Mouse (Mus musculus) kidney, postnatal 10 days (tissue): ENCODE data around the gene Atg101.
A peak's percentile ranks its signal among the peaks of the same experiment; 100 is the strongest.

Source experiments
- DNase-seq: peaks from one replicate; pipeline ENCODE4 v3.0.0; 2021; ENCODE audit warnings: mixed read lengths

Atg101 gene

DNA sequence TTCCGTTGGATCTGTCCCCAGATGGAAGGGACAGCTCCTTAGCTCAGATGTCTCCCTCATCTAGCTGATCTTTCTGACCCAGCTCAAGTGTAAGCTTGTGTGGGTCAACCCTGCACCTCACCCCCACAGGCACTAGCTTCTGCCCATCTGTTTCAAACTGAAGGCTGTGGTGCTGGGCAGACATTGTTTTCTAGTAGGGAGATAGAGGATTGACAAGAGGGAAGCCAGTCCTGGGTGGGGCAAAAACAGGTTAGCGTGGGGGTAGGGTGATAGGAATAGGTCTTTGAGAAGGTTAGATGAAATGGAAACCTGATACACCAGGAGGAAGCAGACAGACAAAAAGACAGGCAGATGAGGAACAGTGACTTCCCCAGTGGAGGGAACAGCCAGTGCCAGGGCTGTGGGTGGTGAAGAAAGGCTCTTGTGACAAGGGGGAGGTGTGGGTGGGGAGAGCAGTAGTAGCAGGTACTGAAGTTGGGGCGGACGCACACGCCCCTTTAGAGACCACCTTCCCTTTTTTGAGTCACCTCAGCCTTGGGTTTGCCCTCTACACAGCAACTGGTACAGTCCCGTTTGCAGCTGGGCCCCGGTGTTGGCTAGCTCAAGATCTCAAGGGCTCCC is 28.1 kb upstream of the Atg101 start:
- no peak for DNase-seq

DNA sequence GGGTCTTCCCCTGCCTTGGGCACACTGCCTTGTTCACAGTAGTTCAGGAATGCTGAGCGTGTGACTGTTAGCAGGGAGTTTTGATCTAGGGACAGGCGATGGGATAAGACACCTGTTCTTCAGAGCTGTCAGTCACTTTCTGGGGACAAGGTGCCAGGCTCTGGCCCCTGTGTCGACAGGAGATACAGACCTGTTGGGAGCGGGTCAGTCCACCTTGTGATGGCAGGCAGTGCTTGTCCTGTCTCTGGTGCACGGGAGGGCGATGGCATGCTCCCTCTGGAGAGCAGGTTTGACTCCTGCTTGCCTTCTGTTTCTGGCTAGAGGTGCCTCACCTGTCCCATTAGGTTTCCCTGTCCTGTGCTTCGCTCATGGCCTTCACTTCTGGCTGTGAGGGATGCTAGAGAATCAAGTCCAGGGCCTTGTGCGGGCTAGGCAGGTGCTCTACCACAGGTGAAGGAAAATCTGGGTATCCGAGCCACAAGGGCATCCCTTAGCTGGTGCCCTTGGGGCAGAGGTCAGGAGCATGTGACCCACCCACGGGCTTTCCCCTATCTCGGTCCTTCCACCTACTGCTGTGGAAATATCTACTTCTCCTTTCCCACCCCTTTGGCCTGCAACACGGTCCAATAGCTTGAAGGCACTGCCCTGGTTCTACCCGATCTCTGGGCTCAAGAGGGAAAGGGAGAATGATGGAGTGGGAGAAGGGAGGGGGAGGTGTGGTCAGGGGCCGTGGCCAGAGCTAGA is 27.4 kb upstream of the Atg101 start:
- DNase-seq, result no peak

DNA sequence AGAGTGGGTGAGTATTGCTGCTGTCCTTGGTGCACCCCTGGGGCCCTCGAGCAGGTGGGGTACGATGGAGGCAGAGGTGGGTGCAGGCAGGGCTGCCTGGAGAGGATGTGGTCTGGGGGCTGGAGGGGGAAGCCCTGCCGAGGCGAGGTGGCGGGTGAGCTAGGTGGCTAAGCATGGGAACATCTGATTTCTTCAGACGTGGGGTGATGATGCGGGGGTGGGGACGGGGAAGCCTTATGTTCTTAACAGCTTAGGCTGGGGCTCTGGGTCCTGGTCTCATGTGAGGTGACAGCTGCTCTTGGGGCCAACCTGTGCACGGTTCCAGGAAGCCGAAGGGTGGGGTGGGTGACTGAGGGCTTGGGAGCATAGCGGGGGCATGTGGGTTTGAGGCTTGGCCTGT is 25.7 kb upstream of the Atg101 start:
- no peak for DNase-seq

DNA sequence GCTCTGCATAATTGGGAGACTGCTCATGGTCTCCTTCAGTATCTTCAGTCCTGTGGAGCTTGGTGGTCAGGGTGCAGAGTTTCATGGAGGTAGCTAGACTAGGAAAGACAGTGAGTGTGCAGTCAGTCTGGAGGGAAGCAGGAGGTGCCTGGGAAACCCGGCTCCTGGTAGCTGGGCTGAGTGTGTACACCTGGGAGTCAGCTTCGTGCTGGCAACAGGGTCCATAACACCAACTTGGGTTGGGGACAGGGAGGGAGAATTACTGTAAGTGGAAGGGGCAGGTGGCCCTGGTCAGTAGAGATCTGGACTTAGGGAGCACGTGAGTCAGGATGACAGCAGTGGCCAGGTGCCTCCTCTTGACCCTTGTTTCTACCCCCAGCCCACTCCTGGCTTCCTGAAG is 24.1 kb upstream of the Atg101 start:
- DNase-seq, result no peak

DNA sequence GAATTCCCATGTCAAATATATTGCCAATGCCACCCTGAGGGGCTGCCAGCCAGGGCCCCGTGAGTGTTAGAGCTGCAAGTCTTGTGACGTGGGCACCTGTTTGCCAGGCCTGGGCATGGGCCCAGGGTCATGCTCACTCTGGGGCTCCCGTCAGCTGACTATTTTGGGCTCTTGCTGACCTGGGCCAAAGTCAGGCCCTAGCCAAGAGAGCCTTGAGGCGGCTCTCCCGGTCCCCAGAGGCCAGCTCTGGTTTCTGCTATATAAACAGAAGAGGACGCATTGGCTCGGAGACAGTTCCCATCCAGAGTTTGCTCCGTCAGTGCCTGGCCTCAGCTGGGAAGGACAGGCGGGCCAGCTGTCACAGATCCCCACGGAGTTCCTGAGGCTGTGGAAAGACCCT is 23.7 kb upstream of the Atg101 start:
- DNase-seq, result peak; percentile 77

DNA sequence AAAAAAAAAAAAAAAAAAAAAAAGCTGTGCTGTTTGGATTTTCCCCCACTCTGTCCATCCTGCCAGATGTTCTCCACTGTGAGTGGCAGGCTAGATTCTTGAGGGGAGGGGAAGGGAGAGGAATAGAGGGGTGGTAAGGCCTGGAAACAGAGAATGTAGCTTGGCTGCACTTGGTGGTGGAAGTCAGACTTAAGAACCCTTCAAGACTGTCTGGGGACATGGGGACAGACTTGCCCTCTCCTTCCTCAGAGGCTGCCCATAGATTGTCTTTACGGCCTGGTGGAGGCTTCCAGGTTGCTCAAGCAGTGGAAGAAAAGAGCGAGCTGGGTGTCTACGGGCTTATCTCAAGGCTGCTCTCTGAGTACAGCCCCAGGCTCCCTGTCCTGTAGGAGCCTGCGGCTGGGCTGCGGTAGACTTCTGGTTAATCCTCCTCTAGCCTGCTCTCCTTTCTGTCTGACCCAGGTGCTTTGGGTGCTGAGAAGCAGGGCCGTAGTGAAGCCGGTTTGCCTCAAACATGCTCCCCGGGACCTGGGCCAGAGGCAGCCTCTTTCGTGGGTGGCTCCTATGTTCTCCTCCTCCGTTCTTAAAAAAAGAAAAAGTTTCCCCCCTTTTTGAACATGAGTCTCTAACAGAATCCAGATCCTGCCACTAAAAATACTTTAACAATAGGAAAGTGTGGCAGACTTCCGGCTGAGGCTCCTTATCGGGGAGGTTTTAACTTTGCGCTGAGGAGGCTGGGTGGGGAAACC is 23.0 kb upstream of the Atg101 start:
- peak; percentile 48 for DNase-seq

DNA sequence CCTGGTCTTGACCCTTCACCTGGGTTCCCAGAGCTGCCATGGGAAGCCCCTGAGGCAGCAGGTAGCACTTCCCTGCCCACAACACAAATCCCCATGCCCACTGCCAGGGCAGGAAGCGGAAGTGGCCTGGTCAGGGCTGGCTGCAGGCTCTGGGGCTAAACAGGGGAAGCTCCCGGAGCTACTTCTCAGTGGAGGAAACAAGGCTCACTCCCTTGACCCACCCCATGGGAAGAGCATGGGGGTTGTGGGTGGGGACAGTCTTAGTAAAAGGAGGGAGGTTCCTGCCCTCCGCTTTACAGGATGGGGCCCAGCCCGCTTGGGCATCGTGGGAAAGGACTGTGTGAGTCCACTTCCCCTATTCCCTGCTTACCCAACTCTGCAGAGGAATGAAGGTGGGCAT is 21.6 kb upstream of the Atg101 start:
- peak; percentile 58 for DNase-seq

DNA sequence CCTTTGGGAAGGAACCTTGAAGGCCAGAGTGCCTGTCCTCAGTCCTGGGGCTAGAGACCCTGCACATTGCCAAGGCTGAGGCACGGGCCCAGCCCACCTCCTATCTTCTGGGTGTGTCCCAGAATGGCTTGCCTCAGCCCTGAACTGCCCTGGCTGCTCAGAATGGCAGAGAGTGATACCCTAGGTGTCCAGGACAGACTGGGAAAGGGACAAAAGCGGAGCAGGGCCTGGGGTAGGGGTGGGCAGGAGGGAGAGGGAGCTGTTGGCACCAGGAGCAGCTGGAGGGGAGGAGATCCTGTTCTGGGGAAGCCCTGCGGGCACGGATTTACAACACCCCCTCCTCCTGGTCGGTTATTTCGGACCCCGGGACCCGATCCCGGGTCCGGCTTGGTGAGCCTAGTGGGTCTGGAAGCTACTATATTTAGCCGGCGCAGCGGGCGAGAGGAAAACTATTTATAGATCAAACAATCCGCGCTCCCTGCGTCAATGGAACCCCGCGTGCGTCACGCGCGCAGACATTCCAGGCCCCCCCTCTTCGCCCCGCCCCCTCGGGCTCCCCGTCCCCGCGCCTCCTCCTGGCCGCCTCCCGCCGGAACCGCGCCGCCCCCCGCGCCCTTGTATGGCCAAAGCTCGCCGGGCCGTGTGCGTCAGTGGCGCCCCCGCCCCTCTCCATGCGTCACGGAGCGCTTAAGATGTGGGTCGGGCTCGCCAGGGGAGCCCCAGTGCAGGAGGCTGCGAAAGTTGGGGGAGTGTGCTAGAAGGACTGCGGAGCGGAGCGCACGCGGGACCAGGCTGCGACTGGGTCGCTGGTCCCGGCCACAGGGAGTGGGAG is 17.7 kb upstream of the Atg101 start:
- peak; percentile 98 for DNase-seq

DNA sequence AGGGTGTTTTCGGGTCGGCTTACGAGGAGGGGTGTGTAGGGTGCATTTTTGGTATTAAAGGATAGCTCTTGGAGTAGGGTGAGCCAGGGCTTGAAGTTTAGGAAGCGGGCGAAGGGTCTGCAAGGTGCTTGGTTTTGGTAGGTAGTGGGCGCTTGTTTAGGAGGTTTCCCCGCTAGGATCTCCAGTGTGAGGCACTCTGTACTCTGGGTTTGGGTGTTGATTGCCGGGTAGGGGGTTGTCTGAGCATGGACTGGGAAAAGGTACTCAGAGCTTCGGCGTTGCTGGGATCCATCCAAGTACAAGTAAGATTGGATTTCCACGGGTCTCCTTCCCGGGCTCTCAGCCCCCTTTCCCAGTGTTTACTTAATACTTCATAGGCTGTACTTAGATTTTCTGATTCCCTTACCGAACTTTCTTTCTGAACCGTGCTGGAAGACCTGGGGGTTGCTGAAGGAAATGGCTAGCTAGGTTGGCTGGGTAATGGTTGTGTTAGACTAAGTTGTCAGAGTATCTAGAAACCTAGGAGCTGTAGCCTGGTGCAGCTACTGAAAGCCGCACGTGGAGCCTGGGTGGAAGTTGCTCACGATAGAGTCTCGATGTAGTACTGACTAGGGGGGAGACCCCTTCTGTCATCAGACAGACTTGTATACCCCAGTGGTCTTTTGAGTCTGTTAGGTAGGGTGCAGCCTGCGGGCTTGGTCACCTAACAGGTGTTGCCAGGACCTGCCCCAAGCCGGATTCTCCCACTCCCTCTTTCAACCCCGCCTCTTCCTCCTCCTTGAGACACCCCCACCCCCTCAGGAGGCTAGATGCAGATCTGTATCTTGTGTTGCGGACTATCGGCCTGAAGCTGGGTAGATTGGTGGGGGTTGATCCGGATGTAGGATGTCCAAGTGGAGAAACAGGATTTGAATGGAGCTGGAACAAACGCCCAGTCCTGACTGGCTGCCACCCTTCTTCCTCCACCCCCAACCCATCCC is 16.7 kb upstream of the Atg101 start:
- DNase-seq, result peak; percentile 63

DNA sequence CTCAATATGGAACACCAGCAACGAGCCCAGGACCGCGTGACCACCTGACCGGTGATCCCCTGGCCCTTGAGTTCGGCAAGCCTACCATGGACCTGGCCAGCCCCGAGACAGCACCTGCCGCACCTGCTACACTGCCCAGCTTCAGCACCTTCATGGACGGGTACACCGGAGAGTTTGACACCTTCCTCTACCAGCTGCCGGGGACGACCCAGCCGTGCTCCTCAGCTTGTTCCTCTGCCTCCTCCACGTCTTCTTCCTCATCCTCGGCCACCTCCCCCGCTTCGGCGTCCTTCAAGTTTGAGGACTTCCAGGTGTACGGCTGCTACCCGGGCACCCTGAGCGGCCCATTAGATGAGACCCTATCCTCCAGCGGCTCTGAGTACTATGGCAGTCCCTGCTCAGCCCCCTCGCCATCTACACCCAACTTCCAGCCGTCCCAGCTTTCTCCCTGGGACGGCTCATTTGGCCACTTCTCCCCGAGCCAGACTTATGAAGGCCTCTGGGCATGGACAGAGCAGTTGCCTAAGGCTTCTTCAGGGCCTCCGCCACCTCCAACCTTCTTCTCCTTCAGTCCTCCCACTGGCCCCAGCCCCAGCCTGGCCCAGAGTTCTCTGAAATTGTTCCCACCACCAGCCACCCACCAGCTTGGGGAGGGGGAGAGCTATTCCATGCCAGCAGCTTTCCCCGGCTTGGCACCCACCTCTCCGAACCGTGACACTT is 13.8 kb upstream of the Atg101 start:
- no peak for DNase-seq

DNA sequence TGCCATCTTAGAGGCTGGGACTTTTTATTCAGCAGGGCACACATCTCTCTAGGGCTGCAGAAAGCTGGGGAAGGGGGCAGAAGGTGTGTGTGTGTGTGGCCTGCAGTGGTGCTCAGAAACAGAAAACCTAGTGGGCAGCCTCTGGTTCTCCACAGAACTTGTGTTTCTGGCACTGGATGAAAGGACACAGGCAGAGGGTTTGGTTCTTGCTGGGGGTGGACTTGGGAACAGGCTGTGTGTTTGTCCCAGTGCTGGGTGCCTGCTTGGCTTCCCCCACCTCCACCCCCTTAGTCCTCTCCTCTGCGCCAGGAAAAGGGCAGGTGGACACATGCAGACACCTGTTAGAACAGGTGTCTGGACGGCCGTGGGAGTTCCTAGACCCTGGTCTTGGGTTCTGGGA is 13.0 kb upstream of the Atg101 start:
- no peak for DNase-seq

DNA sequence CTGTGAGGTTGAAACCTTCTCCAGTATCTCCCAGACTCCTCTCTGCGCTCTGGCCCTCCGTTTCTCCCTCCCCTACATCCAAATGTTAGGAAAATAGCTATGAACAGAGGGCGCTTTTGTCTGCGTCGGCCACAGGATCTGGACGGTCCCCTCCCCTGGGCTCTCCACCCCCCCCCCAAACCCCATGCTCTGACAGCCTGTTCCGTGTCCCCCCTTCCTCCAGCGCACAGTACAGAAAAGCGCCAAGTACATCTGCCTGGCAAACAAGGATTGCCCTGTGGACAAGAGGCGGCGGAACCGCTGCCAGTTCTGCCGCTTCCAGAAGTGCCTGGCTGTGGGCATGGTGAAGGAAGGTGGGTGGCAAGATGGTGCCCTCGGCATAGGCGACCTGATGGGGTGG is 12.6 kb upstream of the Atg101 start:
- no peak for DNase-seq

DNA sequence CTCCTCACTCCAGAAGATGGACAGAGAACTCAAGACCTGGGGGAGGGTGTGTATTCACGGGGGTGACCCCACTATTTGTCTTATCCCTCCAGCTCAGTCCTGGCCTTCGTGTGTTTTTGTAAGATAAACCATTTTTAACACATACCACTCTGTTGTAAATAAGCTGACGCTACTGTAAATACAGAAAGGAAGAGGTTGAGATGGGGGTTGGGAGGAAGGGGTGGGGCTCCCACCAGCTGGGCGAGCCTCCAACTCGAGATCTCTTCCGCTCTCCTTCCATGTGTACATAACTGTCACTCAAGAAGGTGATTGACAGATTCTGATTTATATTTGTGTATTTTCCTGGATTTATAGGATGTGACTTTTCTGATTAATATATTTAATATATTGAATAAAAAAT is 9.7 kb upstream of the Atg101 start:
- DNase-seq, result no peak

DNA sequence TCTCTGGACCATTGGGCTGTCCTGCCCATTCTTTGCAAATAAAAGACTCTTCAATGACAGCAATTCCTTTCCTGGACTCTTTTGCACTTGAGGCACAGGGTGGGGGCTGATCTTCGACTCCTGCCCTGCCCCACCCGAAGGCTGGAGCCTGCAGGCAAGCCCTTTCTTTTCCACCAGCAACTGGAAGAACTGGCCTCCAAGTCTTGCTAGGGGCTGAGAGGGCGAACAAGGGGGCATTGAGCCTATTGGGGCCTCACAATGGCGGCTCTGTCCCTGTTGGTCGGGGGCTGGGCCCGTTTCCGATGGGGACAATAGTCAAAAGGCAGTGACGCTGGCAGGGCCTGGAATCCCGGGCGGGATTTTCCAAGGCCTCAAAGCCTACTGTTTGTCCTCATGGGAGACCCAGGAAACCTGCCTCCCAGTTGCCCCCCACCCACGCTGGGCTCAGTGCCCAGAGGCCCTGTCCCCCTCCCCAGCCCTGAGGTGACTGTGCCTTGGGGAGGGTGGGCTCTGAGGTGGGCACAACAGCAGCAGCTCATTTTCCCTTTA is 6.6 kb upstream of the Atg101 start:
- no peak for DNase-seq

DNA sequence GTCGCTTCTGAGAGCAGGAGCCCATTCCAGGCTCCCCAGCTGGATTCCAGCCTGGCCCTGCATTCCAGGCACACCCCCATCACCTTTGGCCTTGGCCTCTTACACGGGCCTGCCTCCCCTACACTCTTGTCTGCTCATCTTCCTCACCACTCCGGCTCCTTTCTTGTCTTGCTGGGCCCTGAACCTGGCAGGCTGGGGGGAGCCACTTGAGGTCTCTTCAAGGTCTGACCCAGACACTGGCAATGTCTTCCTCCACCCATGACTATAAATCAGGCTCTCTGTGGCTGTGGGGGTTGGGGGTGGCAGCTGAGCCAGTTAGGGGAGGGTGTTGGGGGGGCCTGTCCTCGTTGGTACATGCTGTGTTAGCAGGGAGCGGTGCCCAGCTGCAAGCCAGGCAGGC is 5.5 kb upstream of the Atg101 start:
- no peak for DNase-seq

DNA sequence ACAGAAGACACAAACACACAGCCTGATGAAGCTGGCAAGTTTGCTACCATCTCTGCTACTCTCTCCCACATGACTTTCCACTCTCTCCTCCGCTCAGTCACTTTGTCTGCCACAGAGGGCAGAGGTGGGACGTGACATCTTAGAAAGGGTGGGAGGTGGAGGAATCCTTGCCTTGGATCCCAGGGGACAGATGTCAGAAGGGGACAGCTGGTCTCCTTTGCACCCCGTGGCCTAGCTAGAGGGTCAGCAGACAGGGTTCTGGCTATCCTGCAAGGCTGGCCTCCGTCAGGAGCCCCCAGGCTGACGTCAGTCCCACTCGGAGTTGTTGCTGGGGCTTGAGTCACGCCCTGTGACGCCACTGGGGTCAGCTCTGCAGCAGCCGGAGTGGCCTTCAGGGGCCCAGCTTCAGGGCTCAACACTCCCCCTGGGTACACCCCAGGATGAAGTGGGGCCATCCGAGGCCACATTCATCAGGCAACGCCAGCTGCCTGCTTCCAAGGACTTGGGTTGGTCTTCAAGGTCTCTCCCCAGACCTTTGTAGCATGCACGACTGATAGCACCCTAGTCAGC is 4.6 kb upstream of the Atg101 start:
- peak; percentile 62 for DNase-seq

DNA sequence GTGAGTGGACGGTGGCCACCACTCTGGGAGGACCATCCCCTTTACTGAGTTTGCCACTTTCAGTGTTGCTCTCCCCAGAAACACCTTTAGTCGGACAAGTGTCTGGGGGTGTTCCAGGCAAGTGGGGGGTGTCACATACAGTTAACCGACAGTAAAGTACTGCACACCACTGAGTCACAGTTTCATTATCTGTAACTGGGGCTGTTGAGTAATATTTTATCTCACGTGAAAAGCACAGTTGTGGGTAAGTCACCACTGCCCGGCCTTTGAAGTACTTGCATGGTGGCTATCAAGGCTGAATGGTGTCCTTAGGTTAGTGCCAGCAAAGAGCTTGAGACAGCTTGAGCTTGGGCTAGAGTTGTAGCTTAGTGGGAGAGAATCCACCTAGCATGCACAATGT is 1.6 kb upstream of the Atg101 start:
- no peak for DNase-seq

DNA sequence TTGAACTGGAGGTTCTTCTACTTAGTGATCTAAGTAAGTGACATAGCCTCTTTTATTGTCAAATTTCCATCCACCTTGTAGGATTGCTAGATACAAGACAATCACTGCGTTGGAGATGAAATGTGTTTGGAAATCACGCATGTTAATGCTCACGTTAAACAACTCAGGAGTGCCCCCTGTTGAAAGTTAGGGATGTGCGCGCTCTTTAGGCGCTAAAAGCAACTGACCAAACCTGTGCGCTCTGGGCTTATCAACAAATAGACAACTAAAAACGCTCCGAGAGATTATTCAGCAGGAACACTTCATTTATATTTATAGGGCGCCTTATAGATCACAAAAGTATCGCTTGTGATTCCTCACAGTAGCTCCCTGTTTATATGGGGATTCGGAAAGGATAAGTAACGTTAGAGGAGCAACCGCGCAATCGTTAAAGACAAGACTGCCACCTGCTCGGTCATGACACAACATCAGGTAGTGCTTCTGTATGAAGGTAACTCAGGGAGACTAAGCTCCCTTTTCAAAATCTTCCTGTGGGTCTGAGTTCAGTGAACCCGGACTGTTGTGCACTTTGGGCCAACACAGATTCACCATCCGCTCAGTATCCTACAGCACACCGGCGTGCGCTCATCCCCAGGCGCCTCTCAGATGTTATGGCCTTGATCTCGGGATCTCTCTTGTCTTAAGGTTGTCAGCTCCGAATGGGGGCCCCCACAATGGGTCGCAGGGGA is 725 bp upstream of the Atg101 start:
- peak; percentile 71 for DNase-seq

DNA sequence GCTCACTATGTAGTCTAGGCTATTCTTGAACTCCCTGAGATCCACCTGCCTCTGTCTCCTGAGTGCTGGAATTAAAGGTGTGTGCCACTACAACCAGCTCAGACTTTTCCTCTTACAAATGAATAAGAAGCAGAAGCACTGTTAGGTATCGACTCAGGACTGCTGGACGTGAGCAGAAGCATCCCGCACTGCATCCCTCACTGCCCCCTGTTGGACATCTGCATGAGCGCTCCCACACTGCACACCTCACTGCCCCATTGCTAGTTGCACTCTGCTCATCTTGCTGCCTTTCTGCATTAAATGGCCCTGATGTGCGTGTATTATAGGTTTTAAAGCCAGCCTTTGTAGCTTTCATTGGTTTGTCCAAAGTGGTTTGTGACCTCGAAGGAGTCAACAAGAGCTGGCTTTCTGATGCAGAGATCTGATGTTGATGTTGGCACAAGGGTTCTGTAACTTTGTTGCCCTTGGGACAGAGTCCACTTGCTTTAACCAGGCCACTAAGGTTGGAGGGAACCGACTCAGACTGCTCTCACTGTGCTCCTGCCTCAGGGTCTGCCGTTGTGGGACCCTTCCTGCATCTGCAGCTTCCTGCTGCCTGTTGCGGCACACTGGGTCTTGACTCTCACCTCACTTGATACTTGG is 2.2 kb downstream of the Atg101 start:
- DNase-seq, result peak; percentile 54
